Mouse (Mus musculus): ENCODE results near the gene Stx8. TPM values are rescaled to one million over a fixed set of nuclear protein-coding genes. Genes with fewer than 3 reads are reported as not detected.

Stx8 gene
- polyA plus RNA-seq, 1 experiment from 2014 or later, result 58.7 TPM

DNA sequence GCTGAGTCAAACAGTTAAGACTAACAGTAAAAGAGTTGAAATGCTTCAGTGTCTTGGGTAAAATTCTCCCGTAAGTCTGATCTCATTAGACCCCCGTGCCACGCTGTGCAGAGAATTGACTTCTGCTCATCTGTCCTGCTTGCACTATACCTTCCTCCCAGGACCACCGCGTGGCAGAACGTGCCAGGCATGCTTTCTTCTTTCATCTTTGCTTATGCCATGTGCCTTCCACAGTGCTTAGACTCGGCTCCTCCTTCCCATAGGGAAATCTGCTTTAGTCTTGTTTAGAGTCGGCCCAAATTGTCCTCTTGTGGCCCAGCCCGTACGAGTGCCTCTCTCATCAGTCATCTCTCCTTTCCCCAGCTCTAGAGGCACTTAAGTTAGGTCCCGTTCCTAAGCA lies 1.8 kb downstream of the Stx8 start:
- 64% methylated on average over 11 of the region's 11 CpGs for WGBS
- H3K9ac ChIP-seq (ENCODE audit: low read length), result no peak overlapping the region
- no peak overlapping the region for H3K4me3 ChIP-seq (ENCODE audit: low read length)
- no peak for ATAC-seq (replicated peaks; ENCODE audit: extremely low read depth, insufficient read depth, low FRiP score)
- no peaks in the 10 kb centered on the region for H3K9me3 ChIP-seq (replicated peaks; ENCODE audit: control insufficient read depth, low read length)
- peaks cover 23% of the 10 kb centered on the region for H3K4me1 ChIP-seq (ENCODE audit: control insufficient read depth, insufficient read depth, low read length)
- H3K27me3 ChIP-seq (ENCODE audit: control insufficient read depth, insufficient read depth, low read length), result no peaks in the 10 kb centered on the region
- H3K27ac ChIP-seq (ENCODE audit: low read length), result no peak overlapping the region
- peaks cover 9% of the 10 kb centered on the region for H3K36me3 ChIP-seq (ENCODE audit: control insufficient read depth, insufficient read depth)
- no peak overlapping the region for H3K4me2 ChIP-seq (ENCODE audit: low read depth, low read length)

DNA sequence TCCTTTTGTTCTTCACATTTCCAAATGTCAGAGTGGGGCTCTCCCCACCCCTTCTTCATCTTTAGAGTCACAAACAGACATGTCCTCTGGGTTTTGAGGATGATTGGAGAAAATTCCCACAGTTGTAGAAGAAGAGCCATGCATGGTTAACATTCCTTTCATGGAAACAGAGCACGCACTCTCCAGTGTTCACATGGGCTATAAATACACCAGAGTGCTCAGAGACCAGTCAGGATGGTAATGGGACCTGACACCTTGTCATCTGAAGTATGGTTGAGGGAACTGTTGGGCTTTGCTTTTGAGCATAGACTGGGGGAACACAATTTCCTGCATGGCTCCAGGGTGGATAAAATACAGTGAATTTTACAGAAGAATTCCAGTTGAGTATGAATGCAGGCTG lies 6.6 kb downstream of the Stx8 start:
- Histone ChIP-seq H3K4me3 (ENCODE audit: low read length) (no peak overlapping the region), H3K36me3 (ENCODE audit: control insufficient read depth, insufficient read depth) (peaks cover 14% of the 10 kb centered on the region), H3K9ac (ENCODE audit: low read length) (no peak overlapping the region), H3K27me3 (ENCODE audit: control insufficient read depth, insufficient read depth, low read length) (no peaks in the 10 kb centered on the region), H3K4me1 (ENCODE audit: control insufficient read depth, insufficient read depth, low read length) (peaks cover 19% of the 10 kb centered on the region), H3K27ac (ENCODE audit: low read length) (peak overlapping the region; percentile 91), H3K9me3 (replicated peaks; ENCODE audit: control insufficient read depth, low read length) (no peaks in the 10 kb centered on the region), H3K4me2 (ENCODE audit: low read depth, low read length) (0 out of 2 replicates have a peak overlapping the region, but pooled peaks have one; percentile 0)
- peak; percentile 90 for ATAC-seq (replicated peaks; ENCODE audit: extremely low read depth, insufficient read depth, low FRiP score)
- 40% methylated on average over 1 of the region's 1 CpGs for WGBS

DNA sequence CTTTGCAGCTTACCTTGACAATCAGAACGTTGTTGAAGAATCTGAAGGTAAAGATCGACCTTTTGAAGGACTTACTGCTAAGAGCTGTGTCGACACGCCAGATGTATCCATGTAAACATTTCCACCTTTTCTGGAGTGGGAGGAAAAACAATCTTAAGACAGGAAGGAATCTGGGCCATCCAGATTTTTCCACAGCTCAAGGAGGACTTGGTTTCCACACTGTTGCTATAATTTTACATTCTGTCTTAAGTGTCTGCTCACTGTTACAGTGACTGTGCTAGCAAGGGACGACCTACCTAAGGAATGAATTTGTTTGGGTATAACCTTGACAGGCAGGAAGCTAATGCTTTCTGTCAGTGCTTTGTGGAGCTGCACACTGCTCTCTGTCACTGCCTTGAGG lies 7.2 kb downstream of the Stx8 start:
- WGBS, result 58% methylated on average over 5 of the region's 5 CpGs
- no peak for ATAC-seq (replicated peaks; ENCODE audit: extremely low read depth, insufficient read depth, low FRiP score)
- Histone ChIP-seq H3K27ac (ENCODE audit: low read length) (peak overlapping the region; percentile 91), H3K4me2 (ENCODE audit: low read depth, low read length) (no peak overlapping the region), H3K36me3 (ENCODE audit: control insufficient read depth, insufficient read depth) (peaks cover 14% of the 10 kb centered on the region), H3K4me3 (ENCODE audit: low read length) (no peak overlapping the region), H3K9ac (ENCODE audit: low read length) (peak overlapping the region; percentile 21; the same call in 1 of the 2 replicates), H3K4me1 (ENCODE audit: control insufficient read depth, insufficient read depth, low read length) (peaks cover 15% of the 10 kb centered on the region), H3K27me3 (ENCODE audit: control insufficient read depth, insufficient read depth, low read length) (no peaks in the 10 kb centered on the region), H3K9me3 (replicated peaks; ENCODE audit: control insufficient read depth, low read length) (no peaks in the 10 kb centered on the region)

DNA sequence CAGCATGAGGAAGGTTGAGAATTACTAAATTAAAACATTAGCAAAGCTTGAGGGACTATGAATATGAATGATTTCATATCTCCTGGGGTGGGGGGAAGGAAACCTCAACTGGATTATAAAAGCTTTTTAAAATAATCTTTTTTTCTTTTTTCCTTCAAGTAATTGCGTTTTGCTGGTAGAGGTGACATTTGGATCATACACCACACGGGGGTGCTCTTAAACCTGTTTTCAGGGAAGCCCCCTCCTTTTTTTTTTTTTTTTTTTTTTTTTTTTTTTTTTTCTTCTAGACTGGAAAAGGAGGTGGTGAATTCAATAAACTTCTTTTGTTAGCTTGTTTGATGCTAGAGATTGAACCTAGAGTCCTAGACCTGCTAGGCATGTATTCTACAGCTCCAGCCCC lies 9.3 kb downstream of the Stx8 start:
- Histone ChIP-seq H3K36me3 (ENCODE audit: control insufficient read depth, insufficient read depth) (peaks cover 9% of the 10 kb centered on the region), H3K9ac (ENCODE audit: low read length) (no peak overlapping the region), H3K27ac (ENCODE audit: low read length) (no peak overlapping the region), H3K27me3 (ENCODE audit: control insufficient read depth, insufficient read depth, low read length) (no peaks in the 10 kb centered on the region), H3K9me3 (replicated peaks; ENCODE audit: control insufficient read depth, low read length) (no peaks in the 10 kb centered on the region), H3K4me2 (ENCODE audit: low read depth, low read length) (no peak overlapping the region), H3K4me1 (ENCODE audit: control insufficient read depth, insufficient read depth, low read length) (peaks cover 18% of the 10 kb centered on the region), H3K4me3 (ENCODE audit: low read length) (no peak overlapping the region)
- WGBS, result 7% methylated on average over 2 of the region's 2 CpGs
- ATAC-seq (replicated peaks; ENCODE audit: extremely low read depth, insufficient read depth, low FRiP score), result no peak

DNA sequence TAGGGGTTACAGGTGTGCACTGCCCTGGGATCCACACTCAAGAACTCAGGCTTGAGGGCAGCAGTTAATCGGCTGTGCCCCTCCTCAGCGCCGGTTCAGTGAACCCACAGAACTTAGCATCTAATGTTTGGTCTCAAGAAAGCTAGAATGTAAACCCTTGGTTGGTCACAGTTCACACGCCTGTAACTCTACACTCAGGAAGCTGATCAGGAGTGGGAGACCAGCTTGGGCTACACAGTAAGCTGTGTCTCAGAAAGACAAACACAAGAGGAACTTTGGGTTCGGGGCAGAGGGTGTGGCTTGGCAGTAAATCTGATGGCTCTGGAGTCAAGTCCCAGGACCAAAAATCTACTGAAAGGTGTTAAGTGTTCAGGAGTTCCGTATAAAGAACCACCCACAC lies 17.6 kb downstream of the Stx8 start:
- Histone ChIP-seq H3K27ac (ENCODE audit: low read length) (no peak overlapping the region), H3K4me3 (ENCODE audit: low read length) (no peak overlapping the region)
- WGBS, result 88% methylated on average over 6 of the region's 6 CpGs

DNA sequence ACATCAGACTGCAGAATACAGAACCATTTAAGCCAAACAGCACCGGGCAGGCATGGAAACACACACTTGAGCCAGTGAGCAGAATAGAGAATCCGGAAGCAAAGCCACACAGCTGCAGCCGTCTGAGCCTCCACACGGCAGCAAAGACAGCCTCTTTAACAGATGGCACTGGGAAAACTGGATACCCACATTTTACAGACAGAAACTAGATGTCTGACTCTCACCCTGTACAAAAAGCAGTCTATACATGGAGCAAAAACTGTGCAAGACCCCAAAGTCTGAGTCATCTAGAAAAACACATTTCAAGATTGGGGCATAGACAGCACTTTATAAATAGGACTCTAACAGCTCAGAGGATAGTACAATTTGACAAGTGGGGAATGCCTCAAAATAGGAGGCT lies 25.2 kb downstream of the Stx8 start:
- H3K27me3 ChIP-seq (ENCODE audit: control insufficient read depth, insufficient read depth, low read length), result no peaks in the 10 kb centered on the region
- no peaks in the 10 kb centered on the region for H3K4me1 ChIP-seq (ENCODE audit: control insufficient read depth, insufficient read depth, low read length)
- no peak for ATAC-seq (replicated peaks; ENCODE audit: extremely low read depth, insufficient read depth, low FRiP score)
- peaks cover 2% of the 10 kb centered on the region; the same call in 1 of the 2 replicates for H3K36me3 ChIP-seq (ENCODE audit: control insufficient read depth, insufficient read depth)
- no peak overlapping the region for H3K27ac ChIP-seq (ENCODE audit: low read length)
- H3K4me2 ChIP-seq (ENCODE audit: low read depth, low read length), result no peak overlapping the region
- H3K9ac ChIP-seq (ENCODE audit: low read length), result no peak overlapping the region
- H3K4me3 ChIP-seq (ENCODE audit: low read length), result no peak overlapping the region
- H3K9me3 ChIP-seq (replicated peaks; ENCODE audit: control insufficient read depth, low read length), result no peaks in the 10 kb centered on the region
- 69% methylated on average over 4 of the region's 4 CpGs for WGBS

More for the DNA sequence above, 17.6 kb downstream of the Stx8 start:
- Histone ChIP-seq H3K4me2 (ENCODE audit: low read depth, low read length) (no peak overlapping the region), H3K9ac (ENCODE audit: low read length) (no peak overlapping the region), H3K4me1 (ENCODE audit: control insufficient read depth, insufficient read depth, low read length) (peaks cover 7% of the 10 kb centered on the region), H3K36me3 (ENCODE audit: control insufficient read depth, insufficient read depth) (peaks cover 4% of the 10 kb centered on the region; the same call in 1 of the 2 replicates), H3K27me3 (ENCODE audit: control insufficient read depth, insufficient read depth, low read length) (no peaks in the 10 kb centered on the region), H3K9me3 (replicated peaks; ENCODE audit: control insufficient read depth, low read length) (no peaks in the 10 kb centered on the region)
- ATAC-seq (replicated peaks; ENCODE audit: extremely low read depth, insufficient read depth, low FRiP score), result no peak

DNA sequence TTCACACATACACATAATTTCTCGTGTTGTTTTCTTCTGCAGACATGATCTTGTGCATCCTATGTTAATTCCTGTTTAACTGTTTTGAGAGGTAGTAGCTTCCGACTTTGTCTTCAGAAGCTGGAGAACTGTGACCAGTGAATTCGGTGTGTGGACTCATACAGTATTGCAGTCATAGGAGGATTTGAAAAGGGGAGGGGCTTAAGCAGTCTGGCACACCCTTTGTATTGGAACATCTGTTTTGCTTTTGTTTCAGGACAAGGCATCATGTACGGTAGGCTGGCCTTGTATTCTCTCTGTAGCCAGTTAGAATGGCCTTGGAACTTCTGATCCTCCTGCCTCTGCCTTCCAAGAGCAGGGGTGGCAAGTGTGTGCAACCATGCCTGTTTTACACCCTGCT lies 30.0 kb downstream of the Stx8 start:
- H3K27me3 ChIP-seq (ENCODE audit: control insufficient read depth, insufficient read depth, low read length), result no peaks in the 10 kb centered on the region
- ATAC-seq (replicated peaks; ENCODE audit: extremely low read depth, insufficient read depth, low FRiP score), result no peak
- H3K9me3 ChIP-seq (replicated peaks; ENCODE audit: control insufficient read depth, low read length), result no peaks in the 10 kb centered on the region
- no peak overlapping the region for H3K27ac ChIP-seq (ENCODE audit: low read length)
- no peak overlapping the region for H3K4me3 ChIP-seq (ENCODE audit: low read length)
- H3K9ac ChIP-seq (ENCODE audit: low read length), result no peak overlapping the region
- no peaks in the 10 kb centered on the region for H3K4me1 ChIP-seq (ENCODE audit: control insufficient read depth, insufficient read depth, low read length)
- H3K4me2 ChIP-seq (ENCODE audit: low read depth, low read length), result no peak overlapping the region
- WGBS, result 82% methylated on average over 4 of the region's 4 CpGs
- no peaks in the 10 kb centered on the region for H3K36me3 ChIP-seq (ENCODE audit: control insufficient read depth, insufficient read depth)

DNA sequence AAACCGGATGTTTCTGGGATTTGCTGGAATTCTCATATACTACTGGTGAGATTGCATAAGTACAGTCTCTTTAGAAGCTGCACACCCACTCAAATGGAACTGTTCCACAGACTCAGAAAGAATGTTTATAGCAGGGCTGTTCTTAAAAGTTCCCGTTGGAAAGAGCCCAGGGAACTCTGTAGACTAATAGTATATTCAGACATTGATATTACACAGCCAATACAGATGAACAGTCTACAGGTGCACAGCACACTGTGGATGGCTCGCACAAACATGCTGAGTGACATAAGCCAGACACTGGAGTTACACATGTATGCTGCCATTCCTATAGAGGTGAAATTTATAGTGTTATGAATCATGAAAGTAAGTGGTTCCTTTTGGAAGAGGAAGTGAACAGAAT lies 32.9 kb downstream of the Stx8 start:
- WGBS, result 78% methylated on average over 3 of the region's 3 CpGs
- no peak for ATAC-seq (replicated peaks; ENCODE audit: extremely low read depth, insufficient read depth, low FRiP score)

DNA sequence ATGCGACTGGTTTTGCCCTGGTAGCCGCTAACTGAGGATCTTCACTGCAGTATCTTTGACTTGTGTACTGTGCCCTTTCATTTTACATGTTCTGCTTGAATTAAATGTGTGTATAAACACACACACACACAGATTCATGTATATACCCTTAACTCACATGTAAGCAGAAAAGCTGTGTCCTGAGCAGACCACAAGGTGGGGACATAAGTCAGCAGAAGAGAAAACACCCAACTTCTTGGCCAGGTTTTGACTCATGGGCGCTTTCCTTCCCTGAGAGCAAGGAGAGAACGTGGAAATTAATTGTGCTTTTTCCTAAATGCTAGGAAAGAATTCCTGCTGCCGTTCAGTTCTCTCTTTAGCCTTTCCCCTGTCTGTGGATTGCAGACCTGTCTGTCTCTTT lies 33.6 kb downstream of the Stx8 start:
- H3K4me3 ChIP-seq (ENCODE audit: low read length), result no peak overlapping the region
- WGBS, result 67% methylated on average over 5 of the region's 5 CpGs
- no peak overlapping the region for H3K27ac ChIP-seq (ENCODE audit: low read length)
- no peak overlapping the region for H3K9ac ChIP-seq (ENCODE audit: low read length)
- no peaks in the 10 kb centered on the region for H3K4me1 ChIP-seq (ENCODE audit: control insufficient read depth, insufficient read depth, low read length)
- H3K4me2 ChIP-seq (ENCODE audit: low read depth, low read length), result no peak overlapping the region
- H3K9me3 ChIP-seq (replicated peaks; ENCODE audit: control insufficient read depth, low read length), result no peaks in the 10 kb centered on the region
- H3K27me3 ChIP-seq (ENCODE audit: control insufficient read depth, insufficient read depth, low read length), result no peaks in the 10 kb centered on the region
- ATAC-seq (replicated peaks; ENCODE audit: extremely low read depth, insufficient read depth, low FRiP score), result no peak
- H3K36me3 ChIP-seq (ENCODE audit: control insufficient read depth, insufficient read depth), result no peaks in the 10 kb centered on the region

More for the DNA sequence above, 32.9 kb downstream of the Stx8 start:
- Histone ChIP-seq H3K27me3 (ENCODE audit: control insufficient read depth, insufficient read depth, low read length) (no peaks in the 10 kb centered on the region), H3K9me3 (replicated peaks; ENCODE audit: control insufficient read depth, low read length) (no peaks in the 10 kb centered on the region), H3K4me2 (ENCODE audit: low read depth, low read length) (no peak overlapping the region), H3K4me3 (ENCODE audit: low read length) (no peak overlapping the region), H3K36me3 (ENCODE audit: control insufficient read depth, insufficient read depth) (no peaks in the 10 kb centered on the region), H3K9ac (ENCODE audit: low read length) (no peak overlapping the region), H3K4me1 (ENCODE audit: control insufficient read depth, insufficient read depth, low read length) (no peaks in the 10 kb centered on the region), H3K27ac (ENCODE audit: low read length) (no peak overlapping the region)

All from heart, embryonic 16.5 days (tissue).